Mouse (Mus musculus) stomach, embryonic 14.5 days (tissue): ENCODE data around the gene Uqcrh. TPM values are rescaled to one million over a fixed set of nuclear protein-coding genes. Genes with fewer than 3 reads are reported as not detected.

ENCODE experiments used
- ATAC-seq: fragments of 200-750 bp; cut with Nextera tagmentation; 2 replicates; pipeline ENCODE4 v1.8.0; 2017; ENCODE audit warnings: low read depth, moderate TSS enrichment; ENCODE audit not compliant: insufficient number of reproducible peaks, insufficient read depth, low FRiP score
- H3K27ac ChIP-seq: fragments of 300-500 bp; sonication (generic); 2 replicates; pipeline ENCODE4 v1.5.1; 2014; ENCODE audit warnings: mild to moderate bottlenecking, low read length, moderate library complexity, mixed read lengths
- H3K27me3 ChIP-seq: fragments of 300-500 bp; sonication (generic); 2 replicates; pipeline ENCODE4 v1.6.1; 2014; ENCODE audit warnings: low read length, control low read depth, mixed read lengths; ENCODE audit not compliant: control insufficient read depth, insufficient read depth
- H3K36me3 ChIP-seq: fragments of 300-500 bp; sonication (generic); 2 replicates; pipeline ENCODE4 v1.6.1; 2014; ENCODE audit warnings: mild to moderate bottlenecking, control low read depth, low read length, moderate library complexity, mixed read lengths; ENCODE audit not compliant: control insufficient read depth, insufficient read depth
- H3K4me1 ChIP-seq: fragments of 300-500 bp; sonication (generic); 2 replicates; pipeline ENCODE4 v1.6.1; 2014; ENCODE audit warnings: low read length, control low read depth, mixed read lengths; ENCODE audit not compliant: control insufficient read depth, insufficient read depth
- H3K4me2 ChIP-seq: fragments of 300-500 bp; sonication (generic); replicated peaks from 2 replicates; pipeline ENCODE4 v1.6.1; 2014; ENCODE audit warnings: low read depth, low read length, control low read depth
- H3K4me3 ChIP-seq: fragments of 300-500 bp; sonication (generic); 2 replicates; pipeline ENCODE4 v1.5.1; 2014; ENCODE audit warnings: low read depth, low read length, control low read depth
- H3K9ac ChIP-seq: fragments of 300-500 bp; sonication (generic); replicated peaks from 2 replicates; pipeline ENCODE4 v1.6.1; 2014; ENCODE audit warnings: low read depth, mild to moderate bottlenecking, control low read depth, low read length, moderate library complexity, mixed read lengths
- H3K9me3 ChIP-seq: fragments of 300-500 bp; sonication (generic); 2 replicates; pipeline ENCODE4 v1.6.1; 2016; ENCODE audit warnings: low read depth, low read length, control low read depth; ENCODE audit not compliant: control insufficient read depth
- WGBS: fragments of 180-500 bp; shearing (Covaris S2); extraction: QIAGEN DNeasy Blood & Tissue Kit; methylation state at CpG from one replicate; pipeline ENCODE4 v1.1.7; 2014; 5-methylcytosine and 5-hydroxymethylcytosine counted together
- polyA plus RNA-seq: library from polyadenylated mRNA; unstranded; fragments of >200 nt; fragmentation: Nextera tagmentation; extraction: Ambion mirVana; gene quantifications from 2 replicates; pipeline ENCODE4 v1.2.1, GENCODE M21; 2014

Gene Uqcrh
- polyA plus RNA-seq, 1 experiment from 2014 or later = 565 TPM

DNA sequence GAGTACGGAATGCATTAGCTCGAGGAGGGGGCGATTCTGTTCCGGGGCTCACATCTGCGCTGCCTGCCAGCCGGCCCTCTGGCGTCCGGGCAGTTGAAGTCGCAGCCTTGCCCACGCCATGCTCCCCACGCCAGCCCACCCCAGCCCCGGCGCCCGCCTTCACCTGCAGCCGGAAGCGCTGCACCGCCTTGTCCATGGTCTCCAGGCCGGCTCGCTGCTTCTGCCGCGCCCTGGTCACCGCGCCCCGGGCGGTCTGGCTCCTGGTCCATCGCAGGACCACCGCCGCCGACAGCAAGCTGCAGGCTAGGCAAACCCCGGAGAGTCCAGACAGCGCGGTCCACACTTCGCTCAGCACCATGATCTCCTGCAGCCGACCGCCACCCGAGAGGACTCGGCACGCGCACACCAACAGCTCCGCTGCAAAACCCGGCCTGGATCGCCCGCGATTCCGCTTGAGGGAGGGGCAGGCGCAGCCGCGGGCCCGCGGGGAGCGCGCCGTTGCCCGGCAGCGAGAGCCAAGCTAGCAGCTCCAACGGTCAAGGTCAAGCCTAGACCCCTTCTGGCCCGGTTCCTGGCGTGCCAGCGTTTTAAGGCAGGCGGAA is 57.5 kb downstream of the Uqcrh start:
- H3K27ac ChIP-seq = no peak overlapping the region
- peaks cover 9% of the 10 kb centered on the region for H3K27me3 ChIP-seq
- ATAC-seq = peak; percentile 88
- WGBS = under 1% methylated on average over 60 of the region's 60 CpGs
- H3K4me2 ChIP-seq = peak overlapping the region; percentile 84
- peak overlapping the region; percentile 47 for H3K4me3 ChIP-seq
- H3K9ac ChIP-seq = peak overlapping the region; percentile 28; the same call in 1 of the 2 replicates
- no peaks in the 10 kb centered on the region for H3K9me3 ChIP-seq
- H3K4me1 ChIP-seq = no peaks in the 10 kb centered on the region
- H3K36me3 ChIP-seq = no peaks in the 10 kb centered on the region

Other genes with a start within 250 kb of the Uqcrh start
- gene Mob3c, start 247.0 kb downstream of the Uqcrh start, polyA plus RNA-seq = 12.1 and 12.8 TPM in 2 replicates
- gene Mknk1, start 235.9 kb downstream of the Uqcrh start, polyA plus RNA-seq = 23.1 and 30.7 TPM in 2 replicates
- not detected in 2 replicates for gene Kncn, start 190.7 kb downstream of the Uqcrh start, polyA plus RNA-seq
- not detected in 2 replicates for gene 6430628N08Rik, start 184.4 kb downstream of the Uqcrh start, polyA plus RNA-seq
- gene Dmbx1, start 135.1 kb downstream of the Uqcrh start, polyA plus RNA-seq = not detected in 2 replicates
- gene Faah, start 57.1 kb downstream of the Uqcrh start, polyA plus RNA-seq = 8.3 and 8.5 TPM in 2 replicates
- 22.3 and 23.4 TPM in 2 replicates for gene Nsun4, start 21.2 kb downstream of the Uqcrh start, polyA plus RNA-seq
- gene Lrrc41, start 198 bp upstream of the Uqcrh start, polyA plus RNA-seq = 70.9 and 73.6 TPM in 2 replicates
- 30.9 and 31.0 TPM in 2 replicates for gene Rad54l, start 48.6 kb upstream of the Uqcrh start, polyA plus RNA-seq
- gene Pomgnt1, start 48.8 kb upstream of the Uqcrh start, polyA plus RNA-seq = 56.5 and 61.7 TPM in 2 replicates
- gene Lurap1, start 76.3 kb upstream of the Uqcrh start, polyA plus RNA-seq = 3.0 and 3.5 TPM in 2 replicates
- 50.2 and 51.7 TPM in 2 replicates for gene Tspan1, start 92.5 kb upstream of the Uqcrh start, polyA plus RNA-seq
- not detected in 2 replicates for gene 1700042G07Rik, start 98.3 kb upstream of the Uqcrh start, polyA plus RNA-seq
- gene Gm49337, start 98.3 kb upstream of the Uqcrh start, polyA plus RNA-seq = not detected in 2 replicates
- 21.6 and 24.6 TPM in 2 replicates for gene Pik3r3, start 146.5 kb upstream of the Uqcrh start, polyA plus RNA-seq